Mouse (Mus musculus) spleen, adult 2 months (tissue): ENCODE results near the gene D17Wsu92e. TPM values are rescaled to one million over a fixed set of nuclear protein-coding genes. Genes with fewer than 3 reads are reported as not detected.

Source experiments
- DNase-seq, 2 experiments: peaks; one replicate each; pipeline versions ENCODE4 v3.0.0 to v3.0.0-alpha.2; 2012 to 2021; ENCODE audit warnings: low spot score in 2 of 2, low read depth in 1 of 2
- H3K27ac ChIP-seq: fragments of 200-500 bp; 2 replicates; pipeline ENCODE4 v1.5.1; 2012; ENCODE audit warnings: low read length, inconsistent platforms; ENCODE audit not compliant: insufficient read depth
- H3K27me3 ChIP-seq: fragments of 200-500 bp; 2 replicates; pipeline ENCODE4 v1.6.1; 2012; ENCODE audit warnings: mild to moderate bottlenecking, moderate library complexity, low read length, inconsistent platforms; ENCODE audit not compliant: control insufficient read depth, insufficient read depth
- H3K36me3 ChIP-seq: fragments of 200-500 bp; 2 replicates; pipeline ENCODE4 v1.6.1; 2012; ENCODE audit warnings: mild to moderate bottlenecking, low read length, inconsistent platforms; ENCODE audit not compliant: control insufficient read depth, insufficient read depth
- H3K4me1 ChIP-seq: fragments of 200-500 bp; 2 replicates; pipeline ENCODE4 v1.6.1; 2011; ENCODE audit warnings: inconsistent platforms; ENCODE audit not compliant: control insufficient read depth, insufficient read depth, insufficient read length
- H3K4me3 ChIP-seq: fragments of 200-500 bp; 2 replicates; pipeline ENCODE4 v1.5.1; 2011; ENCODE audit warnings: mild to moderate bottlenecking, inconsistent platforms; ENCODE audit not compliant: insufficient read depth, insufficient read length; ENCODE audit errors: extremely low read depth
- CTCF ChIP-seq: fragments of 200-500 bp; IDR thresholded peaks from 2 replicates; pipeline ENCODE4 v1.5.1; 2011; ENCODE audit warnings: mild to moderate bottlenecking, inconsistent platforms; ENCODE audit not compliant: insufficient read depth, insufficient read length, insufficient replicate concordance; ENCODE audit errors: extremely low read depth
- POLR2A ChIP-seq: fragments of 200-500 bp; IDR thresholded peaks from 2 replicates; pipeline ENCODE4 v1.6.1; 2011; ENCODE audit warnings: low read depth, low read length, inconsistent platforms
- WGBS: fragments of 180-500 bp; shearing (Covaris S2); methylation state at CpG from one replicate; pipeline ENCODE4 v1.1.7; 2018; 5-methylcytosine and 5-hydroxymethylcytosine counted together
- polyA plus RNA-seq: library from polyadenylated mRNA; depleted of rRNA; stranded (reverse); fragments of >200 nt; gene quantifications from 2 replicates; pipeline ENCODE4 v1.2.3, GENCODE M21; 2012; rRNA removed

Gene D17Wsu92e
- polyA plus RNA-seq, 1 experiment, result 63.8 TPM

DNA sequence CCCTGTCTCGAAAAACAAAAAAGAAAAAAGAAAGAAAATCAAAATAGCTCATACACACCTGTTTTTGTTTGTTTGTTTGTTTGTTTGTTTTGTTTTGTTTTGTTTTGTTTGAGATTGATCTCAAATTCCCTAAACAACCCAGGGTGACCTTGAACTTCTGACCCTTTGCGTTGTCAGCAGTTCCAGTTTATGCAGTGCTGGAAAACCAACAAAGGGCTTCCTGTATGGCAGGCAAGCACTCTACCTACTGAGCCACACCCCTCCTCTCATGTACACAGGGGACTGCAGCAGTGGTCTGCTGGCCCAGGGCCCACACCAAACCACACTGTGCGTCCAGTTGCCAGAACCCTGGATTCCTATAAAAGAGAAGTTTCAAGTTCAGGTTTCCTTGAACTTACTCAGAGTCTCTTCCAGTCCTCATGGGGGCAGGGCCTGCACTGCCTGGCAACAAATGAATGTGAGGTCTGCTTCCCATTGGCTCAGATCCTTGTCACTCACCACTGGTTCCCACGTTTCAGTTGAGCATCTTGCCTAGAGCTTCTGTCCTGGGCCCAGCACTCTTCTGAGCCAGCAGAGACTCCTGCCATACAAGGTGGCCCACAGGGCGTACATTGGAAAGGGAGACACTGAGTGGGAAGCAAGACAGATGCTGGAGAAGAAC is 116.4 kb downstream of the D17Wsu92e start:
- no peaks in the 10 kb centered on the region for H3K27me3 ChIP-seq
- H3K27ac ChIP-seq, result no peak overlapping the region
- TF ChIP-seq POLR2A, result no peak
- TF ChIP-seq CTCF, result no peak
- H3K36me3 ChIP-seq, result no peaks in the 10 kb centered on the region
- H3K4me3 ChIP-seq, result no peak overlapping the region
- WGBS, result 66% methylated on average over 5 of the region's 5 CpGs
- H3K4me1 ChIP-seq, result peaks cover 3% of the 10 kb centered on the region
- no peak for DNase-seq

DNA sequence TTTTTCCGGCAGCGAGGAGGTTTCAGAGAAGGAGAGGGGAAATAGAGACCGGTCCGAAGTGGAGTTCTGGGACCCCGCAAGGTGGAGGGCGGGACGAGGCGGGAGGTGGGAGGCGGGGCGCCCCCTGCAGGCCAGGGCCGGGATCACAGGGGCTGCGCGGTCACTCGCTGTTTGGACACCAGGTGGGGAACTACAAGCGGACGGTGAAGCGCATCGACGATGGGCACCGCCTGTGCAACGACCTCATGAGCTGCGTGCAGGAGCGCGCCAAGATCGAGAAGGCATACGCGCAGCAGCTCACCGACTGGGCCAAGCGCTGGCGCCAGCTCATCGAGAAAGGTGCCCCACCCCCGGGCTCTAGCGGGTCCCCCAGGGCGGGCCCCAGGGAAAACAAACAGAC is 117.9 kb downstream of the D17Wsu92e start:
- TF ChIP-seq POLR2A (no peak), CTCF (peak; percentile 80)
- peak overlapping the region; percentile 19; the same call in 1 of the 2 replicates for H3K4me3 ChIP-seq
- H3K4me1 ChIP-seq, result peaks cover 3% of the 10 kb centered on the region
- peak in 1 of 2 experiments; percentile 14 for DNase-seq
- 2% methylated on average over 34 of the region's 34 CpGs for WGBS
- H3K27me3 ChIP-seq, result no peaks in the 10 kb centered on the region
- H3K36me3 ChIP-seq, result no peaks in the 10 kb centered on the region
- H3K27ac ChIP-seq, result no peak overlapping the region

DNA sequence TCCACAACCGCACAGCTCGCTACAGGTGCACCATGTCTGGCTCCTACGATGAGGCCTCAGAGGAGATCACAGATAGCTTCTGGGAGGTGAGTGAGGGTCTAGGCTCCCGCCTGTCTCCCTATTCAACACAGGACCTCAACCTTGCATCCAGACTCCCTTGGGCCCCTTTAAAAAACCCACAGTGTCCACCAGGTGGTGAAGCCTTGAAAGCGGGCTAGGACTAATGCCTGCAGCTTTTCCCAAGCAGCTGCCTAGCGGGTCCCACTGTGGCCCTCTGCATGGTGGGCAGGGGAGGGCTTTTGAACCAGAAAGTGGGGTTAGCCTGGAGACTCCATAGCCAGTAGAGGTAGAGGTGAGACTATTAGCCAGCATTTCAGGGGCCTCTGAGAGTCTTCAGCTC is 118.6 kb downstream of the D17Wsu92e start:
- Histone ChIP-seq H3K4me3 (no peak overlapping the region), H3K36me3 (no peaks in the 10 kb centered on the region), H3K27me3 (no peaks in the 10 kb centered on the region), H3K4me1 (peaks cover 3% of the 10 kb centered on the region), H3K27ac (no peak overlapping the region)
- 96% methylated on average over 6 of the region's 6 CpGs for WGBS
- TF ChIP-seq CTCF (no peak), POLR2A (no peak)
- no peak for DNase-seq

Other genes starting within 250 kb of the D17Wsu92e start
- gene Nudt3, start 197.2 kb downstream of the D17Wsu92e start, polyA plus RNA-seq, result 43.2 and 55.6 TPM in 2 replicates
- gene RPS10-NUDT3, start 185.4 kb downstream of the D17Wsu92e start, polyA plus RNA-seq, result not detected in 2 replicates
- 1,319 and 1,587 TPM in 2 replicates for gene Rps10, start 184.0 kb downstream of the D17Wsu92e start, polyA plus RNA-seq
- 10.3 and 15.7 TPM in 2 replicates for gene Pacsin1, start 165.1 kb downstream of the D17Wsu92e start, polyA plus RNA-seq
- 0.94 and 1.2 TPM in 2 replicates for gene Spdef, start 91.7 kb downstream of the D17Wsu92e start, polyA plus RNA-seq
- gene Snrpc, start 17.5 kb upstream of the D17Wsu92e start, polyA plus RNA-seq, result 63.5 and 104 TPM in 2 replicates
- 2.5 and 3.4 TPM in 2 replicates for gene Uhrf1bp1, start 35.8 kb upstream of the D17Wsu92e start, polyA plus RNA-seq
- 25.9 and 27.1 TPM in 2 replicates for gene Anks1, start 88.7 kb upstream of the D17Wsu92e start, polyA plus RNA-seq
- gene Taf11, start 89.2 kb upstream of the D17Wsu92e start, polyA plus RNA-seq, result 5.7 and 6.6 TPM in 2 replicates